Mouse (Mus musculus) right cerebral cortex, adult 18-20 months (tissue): ENCODE data around the gene Lin52.

Experiments used
- DNase-seq: peaks from one replicate; pipeline ENCODE4 v3.0.0; 2022; ENCODE audit warnings: mixed read lengths

Lin52 gene

DNA sequence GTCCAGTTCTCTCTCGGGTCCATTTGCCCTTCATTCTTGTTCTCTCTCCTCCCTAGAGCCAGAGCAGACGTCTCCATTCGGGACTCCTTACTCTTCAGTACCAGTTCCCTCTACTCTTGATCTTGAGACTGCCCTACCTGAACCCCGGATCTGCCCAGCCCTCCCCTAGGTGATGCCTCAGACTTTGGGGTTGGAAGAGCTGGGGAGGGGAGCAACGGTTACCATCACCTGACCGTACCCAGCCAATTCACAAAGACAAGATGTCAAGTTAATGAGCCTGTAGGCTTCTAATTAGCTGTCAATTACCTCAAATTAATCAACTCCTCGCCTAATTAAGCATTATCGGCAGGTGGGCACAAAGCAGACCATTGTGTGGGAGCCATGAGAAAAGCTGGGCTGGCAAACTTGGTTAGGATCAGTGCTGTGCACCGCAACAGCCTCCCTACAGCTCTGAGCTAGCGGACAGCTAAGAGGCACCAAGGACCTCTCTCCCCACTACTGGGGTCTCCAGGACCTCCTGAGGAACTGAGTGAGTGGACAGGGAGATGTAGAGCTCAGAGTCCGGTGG lies 90.3 kb downstream of the Lin52 start:
- no peak for DNase-seq

- peak; percentile 48 for DNase-seq
Observed at GRCm38 (mm10) chr12:84546028-84546427, 94.8 kb downstream of the Lin52 start.

- DNase-seq: no peak
Observed at GRCm38 (mm10) chr12:84546577-84547085, 95.4 kb downstream of the Lin52 start.

GRCm38 (mm10) chr12:84548251-84548650 lies 97.0 kb downstream of the Lin52 start:
- no peak for DNase-seq

GRCm38 (mm10) chr12:84555218-84555617 lies 104.0 kb downstream of the Lin52 start:
- DNase-seq: no peak

DNA sequence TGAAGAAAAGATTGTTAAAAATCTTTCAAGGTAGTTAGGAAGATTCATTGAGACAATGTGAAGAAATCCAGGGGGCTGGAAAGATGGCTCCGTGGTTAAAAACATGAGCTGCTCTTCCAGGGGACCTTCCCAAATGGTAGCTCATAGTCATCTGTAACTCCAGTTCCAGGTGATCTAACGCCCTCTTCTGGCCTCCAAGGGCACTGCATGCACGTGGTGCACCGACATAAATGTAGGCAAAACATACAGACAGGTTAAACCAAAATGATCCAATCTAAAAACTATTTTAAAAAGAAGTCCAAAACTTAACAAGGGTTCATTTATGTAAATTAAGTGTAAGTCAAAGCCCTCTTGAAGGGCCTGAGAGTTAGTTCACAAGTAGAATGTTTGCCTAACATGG lies 111.3 kb downstream of the Lin52 start:
- DNase-seq: no peak

- DNase-seq: no peak
Observed at GRCm38 (mm10) chr12:84567576-84567975, 116.4 kb downstream of the Lin52 start.

- DNase-seq: no peak
Observed at GRCm38 (mm10) chr12:84569336-84569970, 118.2 kb downstream of the Lin52 start, which contains the start of gene Vsx2. TSS of gene Vsx2 (plus strand) at chr12:84569762.

- no peak for DNase-seq
Observed at GRCm38 (mm10) chr12:84569976-84570693, 118.9 kb downstream of the Lin52 start.

DNA sequence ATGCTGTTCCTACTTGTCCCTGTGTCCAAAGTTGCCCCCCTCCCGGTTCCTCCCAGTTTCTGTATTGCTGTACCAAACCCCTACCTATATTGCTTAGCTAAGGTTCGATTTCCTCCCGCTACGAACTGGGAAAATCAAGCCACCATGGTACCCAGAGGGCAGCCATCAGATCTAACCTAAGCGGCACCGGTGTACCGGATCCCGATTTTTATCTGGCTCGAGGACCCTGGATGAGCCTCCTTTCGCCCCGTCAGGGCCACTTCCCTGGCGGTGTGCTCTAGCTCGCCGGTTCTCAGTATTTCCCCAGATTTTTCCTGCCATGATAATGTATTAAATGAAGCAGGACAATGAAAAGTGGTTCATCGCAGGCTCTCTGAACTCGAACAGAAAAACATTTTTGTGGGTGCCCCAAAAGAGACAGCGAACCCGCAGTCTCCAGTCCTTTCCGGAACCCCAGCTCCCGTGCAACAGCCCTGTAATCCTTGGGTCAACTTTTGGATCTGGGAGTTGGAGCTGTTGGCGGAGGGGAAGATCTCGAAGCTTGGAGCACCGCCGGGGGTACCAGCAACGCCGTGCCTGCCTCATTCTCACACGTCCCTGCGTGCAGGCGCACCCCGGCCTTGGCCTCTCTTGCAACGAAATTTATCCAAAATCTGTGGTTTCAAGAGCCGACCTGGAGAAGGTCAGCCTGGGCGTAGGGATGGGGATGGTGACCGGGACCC lies 119.6 kb downstream of the Lin52 start:
- DNase-seq: no peak

DNA sequence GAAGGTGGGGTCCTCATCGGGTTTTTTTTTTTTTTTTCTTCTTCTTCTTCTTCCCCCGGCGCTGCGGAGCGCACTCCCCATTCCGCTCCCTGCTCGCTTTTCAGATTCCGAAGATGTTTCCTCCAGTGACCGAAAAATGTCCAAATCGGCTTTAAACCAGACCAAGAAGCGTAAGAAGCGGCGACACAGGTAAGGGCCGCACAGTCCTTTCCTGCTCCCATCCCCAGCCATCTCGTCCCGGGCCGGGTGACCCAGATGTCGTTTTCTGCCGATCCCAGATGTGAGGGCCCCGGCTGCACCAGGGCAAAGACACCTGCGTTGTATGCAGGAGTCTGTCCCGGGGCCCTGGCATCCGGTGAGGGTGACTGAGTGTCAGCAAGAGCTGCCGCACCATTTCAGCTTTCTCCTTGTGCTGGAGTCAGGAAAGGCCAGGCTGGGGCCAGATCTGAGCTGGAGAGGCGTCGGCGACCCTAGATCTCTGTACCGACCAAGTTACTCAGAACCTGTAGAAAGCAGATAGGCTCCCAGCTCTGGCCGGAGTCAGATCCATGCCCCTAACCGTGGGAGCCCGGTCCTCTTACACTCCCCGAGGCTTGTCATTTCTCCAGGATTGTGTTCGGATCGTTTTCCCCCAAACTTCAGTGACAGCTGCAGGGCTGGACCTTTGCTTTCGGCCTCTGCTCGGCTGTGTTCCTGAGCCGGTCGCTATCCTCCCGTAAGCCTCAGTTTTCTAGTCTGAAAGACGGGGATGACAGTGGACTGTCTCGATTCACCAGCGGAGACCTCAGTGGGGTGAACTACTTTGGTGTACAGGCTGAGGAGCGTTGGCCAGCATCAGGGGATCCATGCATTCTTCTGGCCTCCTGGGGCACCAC lies 120.5 kb downstream of the Lin52 start:
- no peak for DNase-seq

DNA sequence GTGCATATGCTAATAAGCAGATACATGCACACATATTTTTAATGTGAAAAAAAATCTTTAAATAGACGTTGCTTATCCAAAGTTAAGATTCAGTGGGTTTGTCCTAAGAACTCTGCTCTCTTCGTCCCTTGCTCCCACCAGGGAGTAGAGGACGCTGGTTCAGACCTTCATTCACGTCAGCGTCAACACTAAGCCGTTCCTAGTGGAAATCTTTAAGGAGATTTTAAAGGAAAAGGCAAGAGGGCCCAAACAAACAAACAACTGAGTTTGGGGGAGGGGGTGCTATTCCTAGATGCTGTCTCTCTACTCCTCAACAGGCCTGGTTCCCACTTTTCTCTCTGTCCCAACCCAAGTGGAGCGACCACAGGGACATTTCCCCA lies 121.1 kb downstream of the Lin52 start:
- no peak for DNase-seq

DNA sequence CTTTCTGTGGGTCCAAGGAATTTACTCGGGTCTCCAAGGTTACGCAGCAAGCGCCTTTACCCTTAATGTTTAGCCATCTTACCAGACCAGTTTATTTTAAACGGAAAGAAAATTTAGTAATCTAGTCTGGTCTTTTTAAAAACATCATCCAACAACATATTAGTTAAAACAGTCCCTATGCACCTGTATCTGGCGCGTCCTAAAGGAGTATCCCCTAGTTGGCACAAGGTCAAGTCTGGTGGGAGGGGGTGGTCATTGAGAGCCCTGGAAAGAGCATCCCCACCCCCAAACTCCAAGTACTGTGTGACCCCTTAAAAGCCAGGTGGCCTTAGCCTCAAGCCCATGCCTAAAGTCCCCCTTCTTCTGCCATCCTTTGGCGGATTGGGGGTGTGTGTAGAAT lies 121.9 kb downstream of the Lin52 start:
- no peak for DNase-seq

GRCm38 (mm10) chr12:84577768-84578439 lies 126.7 kb downstream of the Lin52 start:
- no peak for DNase-seq

GRCm38 (mm10) chr12:84578440-84578770 lies 127.2 kb downstream of the Lin52 start:
- DNase-seq: no peak

- DNase-seq: no peak
Observed at GRCm38 (mm10) chr12:84581285-84581684, 130.1 kb downstream of the Lin52 start.

DNA sequence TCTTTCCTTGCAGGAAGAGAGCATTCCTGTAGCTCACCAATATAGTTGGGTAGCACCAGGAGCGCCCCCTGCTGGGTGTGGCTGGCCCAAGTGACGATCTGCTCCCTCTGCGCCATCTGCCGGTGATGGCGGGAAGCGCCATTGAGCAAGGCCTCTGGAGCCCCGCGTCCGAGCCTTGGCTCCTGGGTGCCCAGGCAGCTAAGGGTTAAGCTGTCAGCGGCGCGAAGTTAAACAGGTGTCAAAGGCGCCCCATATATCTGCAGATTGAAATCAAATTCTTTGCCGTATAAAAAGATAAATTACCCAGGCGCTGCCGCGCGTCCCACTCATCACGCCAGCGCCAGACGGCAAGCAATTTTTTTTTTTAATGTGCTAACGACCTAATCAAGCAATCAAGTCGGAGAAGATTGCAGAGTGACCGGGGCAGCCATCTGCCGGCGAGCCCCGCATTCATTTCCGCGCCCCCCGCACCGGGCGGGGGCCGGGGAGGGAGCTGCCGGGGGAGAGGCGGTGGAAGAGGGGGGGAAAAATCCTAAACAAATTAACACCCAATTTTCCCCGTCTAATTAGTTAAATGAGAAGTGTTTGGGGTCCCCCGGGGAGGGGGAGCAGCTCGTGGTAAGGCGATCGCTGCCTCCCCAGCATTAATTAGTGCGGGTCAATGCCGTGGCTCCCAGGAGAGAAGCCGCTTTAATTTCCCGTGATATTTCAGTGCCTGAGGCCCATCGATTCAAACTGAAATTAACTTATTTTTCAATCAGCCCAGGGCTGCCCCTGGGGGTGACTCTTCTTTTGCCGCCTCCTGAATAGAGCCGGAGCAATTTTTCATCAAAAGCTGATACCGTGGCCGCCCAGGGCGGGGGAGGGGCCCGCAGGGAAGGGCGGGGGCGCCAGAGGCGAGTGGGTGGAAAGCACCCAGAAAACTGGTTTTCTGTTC lies 138.9 kb downstream of the Lin52 start:
- peak; percentile 92 for DNase-seq
